Mouse (Mus musculus) heart, embryonic 11.5 days (tissue): Measurements from ENCODE around the gene Inf2. TPM values are rescaled to one million over a fixed set of nuclear protein-coding genes. Genes with fewer than 3 reads are reported as not detected.

Source experiments
- ATAC-seq: fragments of 200-750 bp; cut with Nextera tagmentation; replicated peaks from 2 replicates; pipeline ENCODE4 v1.8.0; 2017; ENCODE audit warnings: moderate library complexity; ENCODE audit not compliant: insufficient number of reproducible peaks, low FRiP score, low TSS enrichment
- H3K27ac ChIP-seq: fragments of 300-500 bp; sonication (generic); 2 replicates; pipeline ENCODE4 v1.5.1; 2014; ENCODE audit warnings: mild to moderate bottlenecking, low read depth, low read length
- H3K27me3 ChIP-seq: fragments of 300-500 bp; sonication (generic); 2 replicates; pipeline ENCODE4 v1.6.1; 2014; ENCODE audit warnings: mild to moderate bottlenecking, low read length, mixed read lengths; ENCODE audit not compliant: control insufficient read depth, insufficient read depth
- H3K36me3 ChIP-seq: fragments of 300-500 bp; sonication (generic); 2 replicates; pipeline ENCODE4 v1.6.1; 2014; ENCODE audit warnings: mild to moderate bottlenecking, low read length, moderate library complexity, mixed read lengths; ENCODE audit not compliant: control insufficient read depth, insufficient read depth
- H3K4me1 ChIP-seq: fragments of 300-500 bp; sonication (generic); 2 replicates; pipeline ENCODE4 v1.6.1; 2014; ENCODE audit warnings: low read length; ENCODE audit not compliant: control insufficient read depth, insufficient read depth
- H3K4me2 ChIP-seq: fragments of 300-500 bp; sonication (generic); 2 replicates; pipeline ENCODE4 v1.6.1; 2014; ENCODE audit warnings: mild to moderate bottlenecking, moderate library complexity
- H3K4me3 ChIP-seq: fragments of 300-500 bp; sonication (generic); 2 replicates; pipeline ENCODE4 v1.5.1; 2014; ENCODE audit warnings: low read depth, low read length
- H3K9ac ChIP-seq: fragments of 300-500 bp; sonication (generic); 2 replicates; pipeline ENCODE4 v1.6.1; 2014; ENCODE audit warnings: mild to moderate bottlenecking, low read depth, low read length, moderate library complexity
- H3K9me3 ChIP-seq: fragments of 300-500 bp; sonication (generic); replicated peaks from 2 replicates; pipeline ENCODE4 v1.6.1; 2016; ENCODE audit warnings: low read length; ENCODE audit not compliant: control insufficient read depth
- WGBS: fragments of 180-500 bp; shearing (Covaris S2); extraction: QIAGEN DNeasy Blood & Tissue Kit; methylation state at CpG from one replicate; pipeline ENCODE4 v1.1.7; 2014; ENCODE audit not compliant: insufficient replicate concordance; 5-methylcytosine and 5-hydroxymethylcytosine counted together
- polyA plus RNA-seq: library from polyadenylated mRNA; unstranded; fragments of >200 nt; fragmentation: Nextera tagmentation; extraction: Ambion mirVana; gene quantifications from 2 replicates; pipeline ENCODE4 v1.2.1, GENCODE M21; 2014

Inf2 gene
- polyA plus RNA-seq, 1 experiment from 2014 or later = 3.8 TPM

- peak overlapping the region; percentile 23; the same call in 1 of the 2 replicates for H3K4me2 ChIP-seq
- H3K4me3 ChIP-seq = no peak overlapping the region
- H3K9me3 ChIP-seq = no peaks in the 10 kb centered on the region
- 61% methylated on average over 4 of the region's 4 CpGs for WGBS
- peaks cover 56% of the 10 kb centered on the region for H3K4me1 ChIP-seq
- no peaks in the 10 kb centered on the region for H3K36me3 ChIP-seq
- no peaks in the 10 kb centered on the region for H3K27me3 ChIP-seq
- peak overlapping the region; percentile 24; the same call in 1 of the 2 replicates for H3K9ac ChIP-seq
- H3K27ac ChIP-seq = peak overlapping the region; percentile 62; the same call in 1 of the 2 replicates
- ATAC-seq = no peak
Measured at GRCm38 (mm10) chr12:112595626-112596025, 7.0 kb downstream of the Inf2 start.

GRCm38 (mm10) chr12:112596454-112596853 lies 7.9 kb downstream of the Inf2 start:
- 71% methylated on average over 9 of the region's 9 CpGs for WGBS
- no peak overlapping the region for H3K9ac ChIP-seq
- no peak for ATAC-seq
- no peak overlapping the region for H3K4me2 ChIP-seq
- no peaks in the 10 kb centered on the region for H3K36me3 ChIP-seq
- no peaks in the 10 kb centered on the region for H3K27me3 ChIP-seq
- no peaks in the 10 kb centered on the region for H3K9me3 ChIP-seq
- no peak overlapping the region for H3K27ac ChIP-seq
- peaks cover 53% of the 10 kb centered on the region for H3K4me1 ChIP-seq
- no peak overlapping the region for H3K4me3 ChIP-seq

- Histone ChIP-seq H3K27ac (no peak overlapping the region), H3K36me3 (no peaks in the 10 kb centered on the region), H3K4me1 (peaks cover 53% of the 10 kb centered on the region), H3K4me3 (no peak overlapping the region), H3K9me3 (no peaks in the 10 kb centered on the region), H3K27me3 (no peaks in the 10 kb centered on the region), H3K9ac (no peak overlapping the region), H3K4me2 (no peak overlapping the region)
- no peak for ATAC-seq
- 75% methylated on average over 14 of the region's 14 CpGs for WGBS
Measured at GRCm38 (mm10) chr12:112596891-112597500, 8.4 kb downstream of the Inf2 start.

GRCm38 (mm10) chr12:112597618-112598017 lies 9.0 kb downstream of the Inf2 start:
- Histone ChIP-seq H3K36me3 (no peaks in the 10 kb centered on the region), H3K9ac (no peak overlapping the region; the same call in 1 of the 2 replicates), H3K9me3 (no peaks in the 10 kb centered on the region), H3K4me1 (peaks cover 53% of the 10 kb centered on the region), H3K27me3 (no peaks in the 10 kb centered on the region), H3K27ac (no peak overlapping the region), H3K4me3 (no peak overlapping the region), H3K4me2 (no peak overlapping the region)
- ATAC-seq = no peak
- 85% methylated on average over 8 of the region's 8 CpGs for WGBS

GRCm38 (mm10) chr12:112599198-112599597 lies 10.6 kb downstream of the Inf2 start:
- H3K9me3 ChIP-seq = no peaks in the 10 kb centered on the region
- no peak overlapping the region for H3K27ac ChIP-seq
- no peaks in the 10 kb centered on the region for H3K27me3 ChIP-seq
- H3K4me3 ChIP-seq = no peak overlapping the region
- no peak; the same call in 1 of the 2 replicates for ATAC-seq
- peaks cover 40% of the 10 kb centered on the region for H3K4me1 ChIP-seq
- H3K9ac ChIP-seq = no peak overlapping the region
- peaks cover 2% of the 10 kb centered on the region; the same call in 1 of the 2 replicates for H3K36me3 ChIP-seq
- peak overlapping the region; percentile 12; the same call in 1 of the 2 replicates for H3K4me2 ChIP-seq
- WGBS = 5% methylated on average over 4 of the region's 4 CpGs

GRCm38 (mm10) chr12:112599942-112600611 lies 11.5 kb downstream of the Inf2 start:
- Histone ChIP-seq H3K9me3 (no peaks in the 10 kb centered on the region), H3K27ac (no peak overlapping the region), H3K9ac (no peak overlapping the region), H3K27me3 (no peaks in the 10 kb centered on the region), H3K4me2 (no peak overlapping the region), H3K4me3 (no peak overlapping the region), H3K4me1 (peaks cover 32% of the 10 kb centered on the region), H3K36me3 (peaks cover 2% of the 10 kb centered on the region; the same call in 1 of the 2 replicates)
- ATAC-seq = no peak
- 73% methylated on average over 30 of the region's 30 CpGs for WGBS

GRCm38 (mm10) chr12:112604022-112604421 lies 15.4 kb downstream of the Inf2 start:
- no peak overlapping the region for H3K4me3 ChIP-seq
- H3K36me3 ChIP-seq = peaks cover 5% of the 10 kb centered on the region; the same call in 1 of the 2 replicates

GRCm38 (mm10) chr12:112604709-112605649 lies 16.4 kb downstream of the Inf2 start:
- H3K36me3 ChIP-seq = peaks cover 9% of the 10 kb centered on the region
- no peak overlapping the region for H3K4me2 ChIP-seq
- H3K9ac ChIP-seq = no peak overlapping the region
- H3K9me3 ChIP-seq = no peaks in the 10 kb centered on the region
- WGBS = 68% methylated on average over 20 of the region's 20 CpGs
- no peak for ATAC-seq
- no peaks in the 10 kb centered on the region for H3K27me3 ChIP-seq
- H3K4me3 ChIP-seq = no peak overlapping the region
- H3K4me1 ChIP-seq = peaks cover 10% of the 10 kb centered on the region; the same call in 1 of the 2 replicates
- no peak overlapping the region for H3K27ac ChIP-seq

More at GRCm38 (mm10) chr12:112604022-112604421, 15.4 kb downstream of the Inf2 start:
- Histone ChIP-seq H3K9me3 (no peaks in the 10 kb centered on the region), H3K4me2 (no peak overlapping the region), H3K4me1 (peaks cover 19% of the 10 kb centered on the region), H3K27ac (no peak overlapping the region), H3K27me3 (no peaks in the 10 kb centered on the region), H3K9ac (no peak overlapping the region)
- no peak for ATAC-seq
- 78% methylated on average over 5 of the region's 5 CpGs for WGBS
